Mouse (Mus musculus) kidney, adult 2 months (tissue): ENCODE data around the gene Spx. TPM values are rescaled to one million over a fixed set of nuclear protein-coding genes. Genes with fewer than 3 reads are reported as not detected.

Experiments used
- DNase-seq: peaks from one replicate; pipeline ENCODE4 v3.0.0; 2021
- H3K27ac ChIP-seq: fragments of 200-500 bp; 2 replicates; pipeline ENCODE4 v1.5.1; 2012; ENCODE audit warnings: low read depth, low read length, control low read depth, inconsistent platforms; ENCODE audit not compliant: insufficient read depth
- H3K27me3 ChIP-seq: fragments of 200-500 bp; replicated peaks from 2 replicates; pipeline ENCODE4 v1.6.1; 2012; ENCODE audit warnings: mild to moderate bottlenecking, moderate library complexity, low read length, inconsistent platforms; ENCODE audit not compliant: control insufficient read depth, insufficient read depth
- H3K36me3 ChIP-seq: fragments of 200-500 bp; 2 replicates; pipeline ENCODE4 v1.6.1; 2012; ENCODE audit warnings: mild to moderate bottlenecking, moderate library complexity, low read length, inconsistent platforms; ENCODE audit not compliant: control insufficient read depth, insufficient read depth
- H3K4me1 ChIP-seq: fragments of 200-500 bp; 2 replicates; pipeline ENCODE4 v1.6.1; 2011; ENCODE audit warnings: low read length; ENCODE audit not compliant: control insufficient read depth, insufficient read depth
- H3K4me3 ChIP-seq: fragments of 200-500 bp; 2 replicates; pipeline ENCODE4 v1.5.1; 2011; ENCODE audit warnings: mild to moderate bottlenecking, low read depth, low read length, control low read depth; ENCODE audit not compliant: insufficient read depth
- CTCF ChIP-seq: fragments of 200-500 bp; conservative IDR thresholded peaks from 2 replicates; pipeline ENCODE4 v1.5.1; 2011; ENCODE audit warnings: low read depth, mild to moderate bottlenecking, control low read depth, low read length, moderate library complexity, mixed read lengths; ENCODE audit not compliant: insufficient read depth, insufficient read length
- POLR2A ChIP-seq: fragments of 200-500 bp; IDR thresholded peaks from one replicate; pipeline ENCODE4 v1.6.1; 2011; ENCODE audit warnings: low read depth, low read length, control low read depth
- WGBS: fragments of 180-500 bp; shearing (Covaris S2); methylation state at CpG from one replicate; pipeline ENCODE4 v1.1.7; 2018; 5-methylcytosine and 5-hydroxymethylcytosine counted together
- polyA plus RNA-seq: library from polyadenylated mRNA; depleted of rRNA; stranded (reverse); fragments of >200 nt; gene quantifications from 2 replicates; pipeline ENCODE4 v1.2.3, GENCODE M21; 2012

The Spx gene
- polyA plus RNA-seq, 1 experiment, result 0.14 TPM

DNA sequence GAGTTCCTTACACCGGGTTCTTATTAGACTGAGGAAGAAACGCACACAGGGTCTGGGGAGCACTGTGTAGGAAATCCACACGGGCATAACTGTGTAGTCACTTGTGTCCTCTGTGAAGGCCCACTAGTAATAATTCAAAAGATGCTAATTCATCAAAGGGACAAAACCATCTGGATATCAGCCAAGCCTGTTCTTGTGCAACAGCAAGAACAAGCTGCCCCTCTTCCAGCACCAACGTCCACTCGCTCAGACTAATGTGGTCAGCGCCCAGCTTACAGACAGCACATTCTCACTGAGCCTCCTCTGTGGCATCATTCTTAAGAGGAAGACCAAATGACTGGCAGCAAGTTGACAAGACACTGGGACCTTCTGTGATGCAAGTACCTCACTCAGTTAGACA lies 33.3 kb upstream of the Spx start:
- Histone ChIP-seq H3K27me3 (no peaks in the 10 kb centered on the region), H3K4me1 (no peaks in the 10 kb centered on the region), H3K36me3 (no peaks in the 10 kb centered on the region), H3K27ac (no peak overlapping the region), H3K4me3 (no peak overlapping the region)
- 74% methylated on average over 6 of the region's 6 CpGs for WGBS
- no peak for DNase-seq
- TF ChIP-seq CTCF (no peak), POLR2A (no peak)

DNA sequence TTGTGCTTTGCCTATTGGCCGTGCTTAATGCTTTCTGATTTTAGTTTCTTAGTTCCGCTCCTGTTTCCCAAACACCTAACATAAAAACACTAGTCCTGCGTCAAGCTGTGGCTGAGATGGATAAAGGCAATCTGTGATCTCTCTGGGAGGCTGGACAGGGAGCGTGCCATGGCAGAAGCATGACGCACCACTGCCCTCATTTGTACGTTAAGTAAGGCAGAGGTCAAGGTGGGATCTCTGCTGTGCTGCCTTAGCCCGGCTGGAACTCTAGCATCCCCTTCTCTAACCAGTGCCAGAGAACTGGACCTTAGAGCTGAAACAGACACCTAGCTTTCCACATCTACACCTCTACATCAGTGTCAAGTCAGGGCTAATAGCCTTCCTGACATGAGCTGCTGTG lies 31.6 kb upstream of the Spx start:
- DNase-seq, result no peak
- H3K4me3 ChIP-seq, result no peak overlapping the region
- 82% methylated on average over 7 of the region's 7 CpGs for WGBS
- H3K27me3 ChIP-seq, result no peaks in the 10 kb centered on the region
- no peaks in the 10 kb centered on the region for H3K36me3 ChIP-seq
- no peak overlapping the region for H3K27ac ChIP-seq
- H3K4me1 ChIP-seq, result no peaks in the 10 kb centered on the region
- TF ChIP-seq CTCF (no peak), POLR2A (no peak)

DNA sequence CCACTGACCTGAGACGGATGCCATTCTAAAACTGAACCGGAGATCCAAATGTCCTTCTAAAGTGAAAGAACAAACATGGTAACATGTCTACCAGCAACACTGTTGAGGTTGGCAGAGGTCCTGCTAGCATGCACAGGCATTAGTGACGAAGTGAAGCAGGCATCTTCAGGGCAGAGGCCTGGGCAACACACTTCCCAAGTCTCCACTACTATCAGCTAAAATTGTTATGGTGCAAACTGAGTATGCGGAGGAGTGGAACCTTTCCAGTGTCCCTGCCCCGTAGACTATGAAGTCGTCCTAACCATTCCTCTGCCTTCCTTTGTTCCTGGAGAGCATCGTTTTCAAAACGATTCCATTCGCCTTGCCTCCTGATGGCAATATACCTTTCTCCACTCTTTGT lies 28.7 kb upstream of the Spx start:
- Histone ChIP-seq H3K36me3 (no peaks in the 10 kb centered on the region), H3K27ac (no peak overlapping the region), H3K4me1 (0 out of 2 replicates have a peak, but pooled peaks cover 4% of the 10 kb centered on the region), H3K27me3 (no peaks in the 10 kb centered on the region), H3K4me3 (no peak overlapping the region)
- TF ChIP-seq CTCF (no peak), POLR2A (no peak)
- no peak for DNase-seq
- 85% methylated on average over 9 of the region's 9 CpGs for WGBS

DNA sequence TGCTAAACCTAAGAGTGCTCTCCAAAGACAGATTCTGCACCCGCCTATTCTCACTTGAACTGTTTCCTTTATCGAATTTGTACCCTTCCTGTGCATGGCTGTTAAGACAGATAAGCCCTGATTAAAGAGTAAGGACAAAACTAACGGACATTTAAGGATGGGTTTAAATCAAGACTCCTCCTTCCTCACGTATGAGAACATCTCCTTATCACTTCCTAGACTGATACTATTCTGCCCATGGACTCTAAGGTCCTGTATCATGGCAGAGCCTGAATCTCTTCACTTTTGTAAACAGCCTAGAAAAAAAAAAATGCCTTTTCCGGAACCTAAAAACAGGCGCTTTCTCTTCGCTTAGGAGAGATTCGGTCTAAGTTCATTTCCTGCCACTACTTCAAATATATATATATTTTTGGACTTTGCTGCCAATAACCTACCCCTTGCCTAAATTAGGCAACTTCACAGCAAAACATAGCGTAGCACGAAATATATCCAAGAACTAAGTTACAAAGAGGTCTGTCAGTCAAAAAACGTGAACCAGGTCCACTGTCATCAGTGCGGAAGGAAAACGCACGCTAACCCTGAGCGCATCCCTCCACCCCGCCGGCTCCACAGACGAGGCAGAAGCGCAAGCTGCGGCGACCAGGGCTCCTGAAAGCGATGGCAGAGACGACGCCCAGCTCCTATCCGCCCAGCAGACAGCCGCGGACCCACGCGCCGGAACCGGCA lies 26.8 kb upstream of the Spx start:
- Histone ChIP-seq H3K36me3 (no peaks in the 10 kb centered on the region), H3K27me3 (no peaks in the 10 kb centered on the region), H3K4me1 (0 out of 2 replicates have a peak, but pooled peaks cover 4% of the 10 kb centered on the region), H3K4me3 (peak overlapping the region; percentile 98), H3K27ac (no peak overlapping the region)
- WGBS, result 4% methylated on average over 31 of the region's 31 CpGs
- no peak for DNase-seq
- no peak for TF ChIP-seq CTCF
- no peak for TF ChIP-seq POLR2A

DNA sequence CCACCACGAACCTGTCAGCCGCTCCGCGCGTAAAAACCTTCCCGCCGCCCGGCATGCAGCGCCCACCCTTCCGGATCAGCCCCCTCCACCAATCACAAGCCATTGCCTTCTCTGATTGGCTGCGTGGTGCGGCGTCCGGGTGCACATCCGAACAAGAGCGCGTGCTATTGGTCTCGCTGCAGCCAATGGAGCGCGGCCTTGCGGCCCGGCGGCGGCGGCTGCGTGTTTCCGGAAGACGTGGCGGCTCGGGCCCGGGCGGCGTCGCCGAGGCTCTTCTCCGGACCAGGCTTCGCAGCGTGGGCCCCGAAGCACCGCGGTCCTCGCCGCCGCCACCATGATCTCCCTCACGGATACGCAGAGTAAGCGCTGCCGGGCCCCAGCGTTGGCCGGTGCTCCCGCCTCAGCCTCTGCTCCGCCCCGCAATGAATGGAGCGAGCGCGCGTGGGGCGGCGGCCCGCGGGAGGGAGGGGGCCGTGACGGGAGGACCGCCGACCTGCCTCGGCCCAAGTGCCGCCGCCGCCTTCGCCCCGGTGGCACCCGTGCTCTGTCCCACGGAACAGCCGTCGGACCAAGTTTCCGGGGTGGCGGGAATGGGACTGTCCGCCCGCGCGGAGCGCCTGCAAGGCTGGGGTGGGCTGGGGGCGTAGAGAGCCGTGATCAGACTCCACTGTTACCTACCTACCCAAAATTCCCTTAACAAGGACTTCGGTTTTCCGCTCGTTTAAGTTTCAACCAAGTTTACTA lies 26.1 kb upstream of the Spx start, which contains the start of the genes Recql and Golt1b:
TSS of gene Recql (minus strand) at position 77 of the 744 bp plus-strand sequence.
TSS of gene Golt1b (plus strand) at position 211 of the 744 bp plus-strand sequence.
- Histone ChIP-seq H3K4me3 (peak within 1 kb of the TSS; percentile 98), H3K27ac (no peak within 1 kb of the TSS), H3K27me3 (no peaks in the 10 kb centered on the region), H3K36me3 (no peaks in the 10 kb centered on the region), H3K4me1 (0 out of 2 replicates have a peak, but pooled peaks cover 4% of the 10 kb centered on the region)
- DNase-seq, result peak; percentile 99
- WGBS, result under 1% methylated on average over 86 of the region's 87 CpGs
- TF ChIP-seq CTCF (no peak), POLR2A (no peak)

DNA sequence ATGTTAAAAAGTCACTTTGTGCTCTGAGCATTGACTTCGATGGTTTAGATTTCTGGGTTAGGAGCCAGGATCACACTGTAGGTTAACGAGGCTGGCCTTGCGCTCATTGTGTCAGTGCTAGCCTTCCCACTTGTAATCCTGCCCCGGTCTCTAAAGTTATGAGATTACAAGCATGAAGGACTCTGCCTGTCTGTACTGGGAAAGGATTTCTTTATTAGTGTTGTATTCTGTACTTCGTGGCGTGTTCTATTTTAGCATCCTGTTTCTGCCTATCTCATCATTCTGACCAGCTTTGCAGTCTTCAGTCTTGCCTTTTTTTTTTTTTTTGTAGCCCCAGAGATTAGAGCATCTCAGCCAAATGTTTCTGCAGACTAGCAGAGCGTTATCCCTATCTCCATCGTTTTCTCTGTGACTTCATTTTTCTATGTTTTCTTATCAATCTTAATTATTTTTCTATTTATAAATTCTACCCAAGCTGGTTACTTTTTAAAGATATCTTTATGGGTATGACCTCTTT lies 25.4 kb upstream of the Spx start:
- no peaks in the 10 kb centered on the region for H3K36me3 ChIP-seq
- no peak for TF ChIP-seq POLR2A
- no peak for TF ChIP-seq CTCF
- H3K27ac ChIP-seq, result no peak overlapping the region
- no peak for DNase-seq
- WGBS, result 12% methylated on average over 8 of the region's 8 CpGs
- H3K27me3 ChIP-seq, result no peaks in the 10 kb centered on the region
- H3K4me3 ChIP-seq, result peak overlapping the region; percentile 75
- 0 out of 2 replicates have a peak, but pooled peaks cover 4% of the 10 kb centered on the region for H3K4me1 ChIP-seq

DNA sequence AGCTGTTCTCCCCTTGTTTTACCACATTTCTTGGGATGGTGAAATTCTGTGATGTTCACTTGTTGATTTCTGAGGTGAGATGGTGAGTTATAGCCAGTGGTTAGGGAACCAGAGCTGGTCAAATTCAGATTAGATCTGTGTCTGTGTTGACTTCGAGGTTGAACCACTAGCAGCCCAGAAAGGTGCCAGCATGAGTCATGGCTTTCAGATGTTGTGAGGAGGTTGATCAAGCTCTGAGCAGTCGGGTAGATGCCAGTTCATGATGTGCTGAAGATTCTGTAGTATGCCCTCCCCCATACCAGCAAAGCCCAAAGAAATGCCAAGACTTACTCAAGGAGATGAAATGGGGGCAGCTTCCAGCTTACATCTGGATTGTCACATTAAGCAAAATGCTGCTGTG lies 24.1 kb upstream of the Spx start:
- H3K4me3 ChIP-seq, result no peak overlapping the region
- TF ChIP-seq POLR2A (no peak), CTCF (no peak)
- H3K4me1 ChIP-seq, result 0 out of 2 replicates have a peak, but pooled peaks cover 4% of the 10 kb centered on the region
- WGBS, result 64% methylated on average over 2 of the region's 2 CpGs
- H3K27me3 ChIP-seq, result no peaks in the 10 kb centered on the region
- H3K36me3 ChIP-seq, result peaks cover 4% of the 10 kb centered on the region
- no peak for DNase-seq
- H3K27ac ChIP-seq, result no peak overlapping the region
